Mouse (Mus musculus): ENCODE measurements around the gene Elmod1. TPM values are rescaled to one million over a fixed set of nuclear protein-coding genes. Genes with fewer than 3 reads are reported as not detected.

Elmod1 gene
- polyA plus RNA-seq, 1 experiment, result 1.3 TPM

DNA sequence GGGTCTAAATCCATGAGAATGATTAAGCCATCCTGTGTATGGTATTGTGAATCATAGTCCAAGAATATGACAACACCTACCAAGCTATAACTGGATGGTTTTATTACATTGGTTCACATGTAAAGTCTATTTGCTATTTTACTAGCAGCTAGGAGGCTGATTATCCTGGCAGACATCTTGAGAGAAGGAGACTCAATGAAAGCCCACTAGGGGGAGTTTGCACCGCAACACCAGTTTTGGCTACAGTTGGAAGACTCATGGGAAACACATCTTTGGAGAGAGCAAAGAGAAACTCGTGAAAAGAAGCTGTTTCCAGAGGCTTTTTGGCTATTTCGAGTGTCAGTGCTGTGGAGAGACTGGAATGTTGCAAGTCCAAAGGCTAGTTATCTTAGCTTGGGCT is 69.7 kb downstream of the Elmod1 start:
- H3K4me1 ChIP-seq (ENCODE audit: control insufficient read depth, insufficient read depth, low read length), result no peaks in the 10 kb centered on the region
- no peak for TF ChIP-seq POLR2A (IDR thresholded peaks at IDR 0.05; ENCODE audit: borderline replicate concordance, control insufficient read depth, low read depth, low read length)
- TF ChIP-seq CTCF (IDR thresholded peaks at IDR 0.05; ENCODE audit: control insufficient read depth, insufficient read depth, low read length), result no peak
- no peak overlapping the region for H3K4me3 ChIP-seq (replicated peaks; ENCODE audit: control insufficient read depth, low read depth, low read length)
- H3K27ac ChIP-seq (ENCODE audit: control insufficient read depth, insufficient read depth, low read depth, low read length, poor library complexity), result no peak overlapping the region
- WGBS, result 52% methylated on average over 3 of the region's 3 CpGs

GRCm38 (mm10) chr9:53903215-53903842 is 71.8 kb downstream of the Elmod1 start:
- no peak for TF ChIP-seq POLR2A (IDR thresholded peaks at IDR 0.05; ENCODE audit: borderline replicate concordance, control insufficient read depth, low read depth, low read length)
- no peak for TF ChIP-seq CTCF (IDR thresholded peaks at IDR 0.05; ENCODE audit: control insufficient read depth, insufficient read depth, low read length)
- no peak overlapping the region for H3K27ac ChIP-seq (ENCODE audit: control insufficient read depth, insufficient read depth, low read depth, low read length, poor library complexity)
- no peaks in the 10 kb centered on the region for H3K4me1 ChIP-seq (ENCODE audit: control insufficient read depth, insufficient read depth, low read length)
- WGBS, result 81% methylated on average over 7 of the region's 7 CpGs
- no peak overlapping the region for H3K4me3 ChIP-seq (replicated peaks; ENCODE audit: control insufficient read depth, low read depth, low read length)

DNA sequence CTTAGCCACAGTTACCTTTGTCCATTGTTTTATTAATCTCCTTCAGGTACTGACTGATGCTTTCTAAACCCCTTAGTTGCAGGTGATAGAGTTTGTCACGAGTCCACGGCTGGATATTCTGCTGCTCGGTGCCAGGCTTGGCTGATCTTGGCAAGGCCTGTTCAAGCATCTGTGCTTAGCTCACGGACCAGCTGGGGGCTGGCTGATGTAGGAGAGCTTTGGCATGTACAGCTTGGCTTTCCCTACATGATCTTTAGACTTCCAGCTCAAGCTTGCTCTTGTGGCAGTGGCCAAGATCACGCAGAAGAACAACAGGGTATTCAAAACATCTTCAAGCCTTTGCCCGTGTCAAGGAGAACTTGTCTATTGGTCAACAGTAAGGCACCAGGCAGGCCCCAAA is 75.3 kb downstream of the Elmod1 start:
- Histone ChIP-seq H3K4me3 (replicated peaks; ENCODE audit: control insufficient read depth, low read depth, low read length) (no peak overlapping the region), H3K4me1 (ENCODE audit: control insufficient read depth, insufficient read depth, low read length) (no peaks in the 10 kb centered on the region), H3K27ac (ENCODE audit: control insufficient read depth, insufficient read depth, low read depth, low read length, poor library complexity) (no peak overlapping the region)
- 85% methylated on average over 6 of the region's 6 CpGs for WGBS
- TF ChIP-seq POLR2A (IDR thresholded peaks at IDR 0.05; ENCODE audit: borderline replicate concordance, control insufficient read depth, low read depth, low read length) (no peak), CTCF (IDR thresholded peaks at IDR 0.05; ENCODE audit: control insufficient read depth, insufficient read depth, low read length) (no peak)

GRCm38 (mm10) chr9:53895827-53896226 is 79.3 kb downstream of the Elmod1 start:
- no peak overlapping the region for H3K4me3 ChIP-seq (replicated peaks; ENCODE audit: control insufficient read depth, low read depth, low read length)
- H3K4me1 ChIP-seq (ENCODE audit: control insufficient read depth, insufficient read depth, low read length), result no peaks in the 10 kb centered on the region
- TF ChIP-seq CTCF (IDR thresholded peaks at IDR 0.05; ENCODE audit: control insufficient read depth, insufficient read depth, low read length), result no peak
- no peak for TF ChIP-seq POLR2A (IDR thresholded peaks at IDR 0.05; ENCODE audit: borderline replicate concordance, control insufficient read depth, low read depth, low read length)
- H3K27ac ChIP-seq (ENCODE audit: control insufficient read depth, insufficient read depth, low read depth, low read length, poor library complexity), result no peak overlapping the region
- WGBS, result 76% methylated on average over 7 of the region's 7 CpGs

- TF ChIP-seq CTCF (IDR thresholded peaks at IDR 0.05; ENCODE audit: control insufficient read depth, insufficient read depth, low read length) (no peak), POLR2A (IDR thresholded peaks at IDR 0.05; ENCODE audit: borderline replicate concordance, control insufficient read depth, low read depth, low read length) (no peak)
- Histone ChIP-seq H3K4me3 (replicated peaks; ENCODE audit: control insufficient read depth, low read depth, low read length) (no peak overlapping the region), H3K4me1 (ENCODE audit: control insufficient read depth, insufficient read depth, low read length) (no peaks in the 10 kb centered on the region), H3K27ac (ENCODE audit: control insufficient read depth, insufficient read depth, low read depth, low read length, poor library complexity) (no peak overlapping the region)
- 20% methylated on average over 1 of the region's 1 CpGs for WGBS
These were observed 85.0 kb downstream of the Elmod1 start for GRCm38 (mm10) chr9:53890075-53890474.

- no peak overlapping the region for H3K4me3 ChIP-seq (replicated peaks; ENCODE audit: control insufficient read depth, low read depth, low read length)
- 89% methylated on average over 23 of the region's 23 CpGs for WGBS
- TF ChIP-seq POLR2A (IDR thresholded peaks at IDR 0.05; ENCODE audit: borderline replicate concordance, control insufficient read depth, low read depth, low read length) (no peak), CTCF (IDR thresholded peaks at IDR 0.05; ENCODE audit: control insufficient read depth, insufficient read depth, low read length) (no peak)
These were observed 91.4 kb downstream of the Elmod1 start for GRCm38 (mm10) chr9:53883588-53884280.

GRCm38 (mm10) chr9:53877423-53877822 is 97.7 kb downstream of the Elmod1 start:
- TF ChIP-seq POLR2A (IDR thresholded peaks at IDR 0.05; ENCODE audit: borderline replicate concordance, control insufficient read depth, low read depth, low read length) (no peak), CTCF (IDR thresholded peaks at IDR 0.05; ENCODE audit: control insufficient read depth, insufficient read depth, low read length) (no peak)
- no peaks in the 10 kb centered on the region for H3K4me1 ChIP-seq (ENCODE audit: control insufficient read depth, insufficient read depth, low read length)
- no peak overlapping the region for H3K4me3 ChIP-seq (replicated peaks; ENCODE audit: control insufficient read depth, low read depth, low read length)
- no peak overlapping the region for H3K27ac ChIP-seq (ENCODE audit: control insufficient read depth, insufficient read depth, low read depth, low read length, poor library complexity)
- whole genome bisulfite sequencing, result 71% methylated on average over 2 of the region's 2 CpGs

More at GRCm38 (mm10) chr9:53883588-53884280, 91.4 kb downstream of the Elmod1 start:
- no peak overlapping the region for H3K27ac ChIP-seq (ENCODE audit: control insufficient read depth, insufficient read depth, low read depth, low read length, poor library complexity)
- no peaks in the 10 kb centered on the region for H3K4me1 ChIP-seq (ENCODE audit: control insufficient read depth, insufficient read depth, low read length)

DNA sequence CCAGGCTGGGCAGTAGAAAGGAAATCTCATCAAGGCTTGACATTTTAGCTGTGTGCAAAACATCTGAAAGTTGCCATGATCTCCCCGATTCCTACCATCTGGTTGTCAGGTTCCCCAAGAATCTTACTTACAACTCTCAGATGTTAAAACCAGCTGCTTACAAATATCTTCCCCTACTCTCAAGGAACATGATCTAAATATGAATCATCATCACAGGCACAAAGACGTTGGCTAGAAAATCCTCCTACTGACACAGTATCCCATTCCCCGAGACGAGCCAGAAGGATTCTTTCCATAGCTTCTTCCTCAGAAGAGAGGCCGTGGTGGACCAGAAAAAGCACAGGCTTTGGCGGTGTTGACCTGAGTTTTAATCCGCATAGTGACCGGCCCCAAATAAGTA is 101.9 kb downstream of the Elmod1 start:
- H3K4me1 ChIP-seq (ENCODE audit: control insufficient read depth, insufficient read depth, low read length), result no peaks in the 10 kb centered on the region
- no peak overlapping the region for H3K4me3 ChIP-seq (replicated peaks; ENCODE audit: control insufficient read depth, low read depth, low read length)
- H3K27ac ChIP-seq (ENCODE audit: control insufficient read depth, insufficient read depth, low read depth, low read length, poor library complexity), result no peak overlapping the region
- 84% methylated on average over 8 of the region's 8 CpGs for WGBS
- TF ChIP-seq CTCF (IDR thresholded peaks at IDR 0.05; ENCODE audit: control insufficient read depth, insufficient read depth, low read length), result no peak
- TF ChIP-seq POLR2A (IDR thresholded peaks at IDR 0.05; ENCODE audit: borderline replicate concordance, control insufficient read depth, low read depth, low read length), result no peak

Other genes starting within 250 kb of the Elmod1 start
- 0.77 and 2.9 TPM in 2 replicates for gene Slc35f2, start 203.8 kb downstream of the Elmod1 start, polyA plus RNA-seq (2011; ENCODE audit: insufficient read depth, insufficient read length, low replicate concordance, missing spikeins)
- not detected in 2 replicates for gene Sln, start 125.1 kb downstream of the Elmod1 start, polyA plus RNA-seq (2011; ENCODE audit: insufficient read depth, insufficient read length, low replicate concordance, missing spikeins)
- gene Tnfaip8l3, start 93.1 kb upstream of the Elmod1 start, polyA plus RNA-seq (2011; ENCODE audit: insufficient read depth, insufficient read length, low replicate concordance, missing spikeins), result not detected in 2 replicates